Mouse (Mus musculus) forebrain, embryonic 13.5 days (tissue): ENCODE results near the gene Tcf20. TPM values are rescaled to one million over a fixed set of nuclear protein-coding genes. Genes with fewer than 3 reads are reported as not detected.
A peak's percentile ranks its signal among the peaks of the same experiment; 100 is the strongest.

Source experiments
- ATAC-seq: fragments of 200-750 bp; cut with Nextera tagmentation; 2 replicates; pipeline ENCODE4 v1.8.0; 2017
- H3K27ac ChIP-seq: fragments of 300-500 bp; sonication (generic); 2 replicates; pipeline ENCODE4 v1.5.1; 2015; ENCODE audit warnings: inconsistent platforms, mild to moderate bottlenecking, moderate library complexity
- H3K27me3 ChIP-seq: fragments of 300-500 bp; sonication (generic); 2 replicates; pipeline ENCODE4 v1.6.1; 2015; ENCODE audit warnings: mild to moderate bottlenecking, inconsistent platforms
- H3K36me3 ChIP-seq: fragments of 300-500 bp; sonication (generic); 2 replicates; pipeline ENCODE4 v1.6.1; 2015; ENCODE audit warnings: mild to moderate bottlenecking, inconsistent platforms; ENCODE audit not compliant: poor library complexity, severe bottlenecking
- H3K4me1 ChIP-seq: fragments of 300-500 bp; sonication (generic); 2 replicates; pipeline ENCODE4 v1.6.1; 2015; ENCODE audit warnings: inconsistent platforms
- H3K4me2 ChIP-seq: fragments of 300-500 bp; sonication (generic); 2 replicates; pipeline ENCODE4 v1.6.1; 2015; ENCODE audit warnings: inconsistent platforms, mild to moderate bottlenecking, moderate library complexity
- H3K4me3 ChIP-seq: fragments of 300-500 bp; sonication (generic); 2 replicates; pipeline ENCODE4 v1.5.1; 2015; ENCODE audit warnings: mild to moderate bottlenecking, inconsistent platforms
- H3K9ac ChIP-seq: fragments of 300-500 bp; sonication (generic); 2 replicates; pipeline ENCODE4 v1.6.1; 2015; ENCODE audit warnings: mild to moderate bottlenecking, inconsistent platforms
- H3K9me3 ChIP-seq: fragments of 300-500 bp; sonication (generic); replicated peaks from 2 replicates; pipeline ENCODE4 v1.6.1; 2016; ENCODE audit warnings: inconsistent platforms
- WGBS: fragments of 180-500 bp; shearing (Covaris S2); methylation state at CpG from one replicate; pipeline ENCODE4 v1.1.7; 2015; 5-methylcytosine and 5-hydroxymethylcytosine counted together
- polyA plus RNA-seq: library from polyadenylated mRNA; unstranded; fragments of >200 nt; fragmentation: Nextera tagmentation; extraction: Ambion mirVana; gene quantifications from 2 replicates; pipeline ENCODE4 v1.2.1, GENCODE M21; 2015

The Tcf20 gene
- polyA plus RNA-seq, 1 experiment from 2014 or later = 15.3 TPM

GRCm38 (mm10) chr15:82815296-82815695, 172.4 kb downstream of the Tcf20 start:
- no peak overlapping the region for H3K4me3 ChIP-seq
- no peak for ATAC-seq
- WGBS = 91% methylated on average over 4 of the region's 4 CpGs
- H3K4me2 ChIP-seq = no peak overlapping the region
- no peak overlapping the region for H3K9ac ChIP-seq
- H3K27me3 ChIP-seq = no peaks in the 10 kb centered on the region
- H3K36me3 ChIP-seq = peaks cover 30% of the 10 kb centered on the region
- no peaks in the 10 kb centered on the region for H3K4me1 ChIP-seq
- no peak overlapping the region for H3K27ac ChIP-seq
- H3K9me3 ChIP-seq = no peaks in the 10 kb centered on the region

GRCm38 (mm10) chr15:82814806-82815205, 172.9 kb downstream of the Tcf20 start:
- Histone ChIP-seq H3K27me3 (no peaks in the 10 kb centered on the region), H3K4me3 (no peak overlapping the region), H3K27ac (no peak overlapping the region), H3K9me3 (no peaks in the 10 kb centered on the region), H3K4me1 (peaks cover 2% of the 10 kb centered on the region; the same call in 1 of the 2 replicates), H3K9ac (no peak overlapping the region), H3K36me3 (peaks cover 35% of the 10 kb centered on the region), H3K4me2 (no peak overlapping the region)
- 61% methylated on average over 4 of the region's 4 CpGs for WGBS
- ATAC-seq = 0 out of 2 replicates have a peak, but pooled peaks have one; percentile 50

GRCm38 (mm10) chr15:82814321-82814720, 173.4 kb downstream of the Tcf20 start:
- no peak for ATAC-seq
- Histone ChIP-seq H3K9me3 (no peaks in the 10 kb centered on the region), H3K4me2 (no peak overlapping the region), H3K36me3 (peaks cover 39% of the 10 kb centered on the region), H3K4me1 (peaks cover 6% of the 10 kb centered on the region), H3K9ac (no peak overlapping the region), H3K27ac (no peak overlapping the region), H3K27me3 (no peaks in the 10 kb centered on the region), H3K4me3 (no peak overlapping the region)
- 90% methylated on average over 7 of the region's 7 CpGs for WGBS

GRCm38 (mm10) chr15:82810556-82810955, 177.1 kb downstream of the Tcf20 start:
- Histone ChIP-seq H3K9me3 (no peaks in the 10 kb centered on the region), H3K4me1 (peaks cover 6% of the 10 kb centered on the region), H3K4me2 (no peak overlapping the region), H3K27ac (no peak overlapping the region), H3K36me3 (peaks cover 36% of the 10 kb centered on the region), H3K27me3 (no peaks in the 10 kb centered on the region), H3K4me3 (no peak overlapping the region), H3K9ac (no peak overlapping the region)
- WGBS = 92% methylated on average over 1 of the region's 1 CpGs
- no peak for ATAC-seq

GRCm38 (mm10) chr15:82809511-82809910, 178.2 kb downstream of the Tcf20 start:
- ATAC-seq = no peak
- H3K4me2 ChIP-seq = no peak overlapping the region
- H3K4me1 ChIP-seq = peaks cover 6% of the 10 kb centered on the region
- no peaks in the 10 kb centered on the region for H3K9me3 ChIP-seq
- H3K9ac ChIP-seq = no peak overlapping the region; the same call in 1 of the 2 replicates
- peaks cover 35% of the 10 kb centered on the region for H3K36me3 ChIP-seq
- WGBS = 73% methylated on average over 6 of the region's 6 CpGs
- no peak overlapping the region for H3K27ac ChIP-seq
- no peak overlapping the region for H3K4me3 ChIP-seq
- no peaks in the 10 kb centered on the region for H3K27me3 ChIP-seq

GRCm38 (mm10) chr15:82806969-82807763, 180.5 kb downstream of the Tcf20 start:
- H3K27me3 ChIP-seq = no peaks in the 10 kb centered on the region
- H3K27ac ChIP-seq = no peak overlapping the region
- H3K9ac ChIP-seq = no peak overlapping the region
- peaks cover 6% of the 10 kb centered on the region for H3K4me1 ChIP-seq
- ATAC-seq = no peak
- H3K9me3 ChIP-seq = no peaks in the 10 kb centered on the region
- H3K36me3 ChIP-seq = peaks cover 22% of the 10 kb centered on the region
- H3K4me3 ChIP-seq = no peak overlapping the region
- H3K4me2 ChIP-seq = no peak overlapping the region
- 83% methylated on average over 5 of the region's 5 CpGs for WGBS

GRCm38 (mm10) chr15:82804708-82805639, 182.7 kb downstream of the Tcf20 start:
- H3K9me3 ChIP-seq = no peaks in the 10 kb centered on the region
- peaks cover 5% of the 10 kb centered on the region; the same call in 1 of the 2 replicates for H3K36me3 ChIP-seq
- no peaks in the 10 kb centered on the region for H3K27me3 ChIP-seq
- no peak overlapping the region for H3K4me2 ChIP-seq
- no peak overlapping the region for H3K9ac ChIP-seq
- peaks cover 6% of the 10 kb centered on the region for H3K4me1 ChIP-seq
- peak; percentile 60 for ATAC-seq
- H3K4me3 ChIP-seq = no peak overlapping the region
- 74% methylated on average over 5 of the region's 5 CpGs for WGBS
- H3K27ac ChIP-seq = no peak overlapping the region

GRCm38 (mm10) chr15:82795936-82796440, 191.7 kb downstream of the Tcf20 start:
- H3K27me3 ChIP-seq = no peaks in the 10 kb centered on the region
- WGBS = 86% methylated on average over 3 of the region's 3 CpGs
- no peak for ATAC-seq

GRCm38 (mm10) chr15:82794277-82794676, 193.4 kb downstream of the Tcf20 start, which contains the start of gene Cyp2d26:
Cyp2d26 (minus strand) TSS chr15:82794294.
- no peak for ATAC-seq
- H3K27me3 ChIP-seq = no peaks in the 10 kb centered on the region
- H3K27ac ChIP-seq = no peak within 1 kb of the TSS
- WGBS = 86% methylated on average over 5 of the region's 5 CpGs
- H3K9ac ChIP-seq = no peak within 1 kb of the TSS
- H3K4me1 ChIP-seq = no peaks in the 10 kb centered on the region
- H3K4me2 ChIP-seq = no peak within 1 kb of the TSS
- H3K9me3 ChIP-seq = no peaks in the 10 kb centered on the region
- H3K4me3 ChIP-seq = no peak within 1 kb of the TSS
- H3K36me3 ChIP-seq = no peaks in the 10 kb centered on the region

More at GRCm38 (mm10) chr15:82795936-82796440, 191.7 kb downstream of the Tcf20 start:
- Histone ChIP-seq H3K4me3 (no peak overlapping the region), H3K4me1 (no peaks in the 10 kb centered on the region), H3K27ac (no peak overlapping the region), H3K9ac (no peak overlapping the region), H3K9me3 (no peaks in the 10 kb centered on the region), H3K36me3 (no peaks in the 10 kb centered on the region), H3K4me2 (no peak overlapping the region)

- ATAC-seq = no peak
- Histone ChIP-seq H3K4me1 (no peaks in the 10 kb centered on the region), H3K4me3 (no peak overlapping the region), H3K36me3 (no peaks in the 10 kb centered on the region), H3K27ac (no peak overlapping the region), H3K9ac (no peak overlapping the region), H3K27me3 (no peaks in the 10 kb centered on the region), H3K9me3 (no peaks in the 10 kb centered on the region), H3K4me2 (no peak overlapping the region)
- WGBS = 81% methylated on average over 6 of the region's 6 CpGs
Measured at GRCm38 (mm10) chr15:82793868-82794267, 193.8 kb downstream of the Tcf20 start.

GRCm38 (mm10) chr15:82793454-82793853, 194.2 kb downstream of the Tcf20 start:
- Histone ChIP-seq H3K36me3 (no peaks in the 10 kb centered on the region), H3K9ac (no peak overlapping the region), H3K27ac (no peak overlapping the region), H3K4me1 (no peaks in the 10 kb centered on the region), H3K27me3 (no peaks in the 10 kb centered on the region), H3K4me3 (no peak overlapping the region), H3K4me2 (no peak overlapping the region), H3K9me3 (no peaks in the 10 kb centered on the region)
- no peak for ATAC-seq
- 100% methylated on average over 1 of the region's 1 CpGs for WGBS

- no peaks in the 10 kb centered on the region for H3K36me3 ChIP-seq
- no peak overlapping the region for H3K27ac ChIP-seq
- no peak for ATAC-seq
- no peak overlapping the region for H3K4me2 ChIP-seq
- H3K9me3 ChIP-seq = no peaks in the 10 kb centered on the region
- no peaks in the 10 kb centered on the region for H3K4me1 ChIP-seq
- H3K27me3 ChIP-seq = no peaks in the 10 kb centered on the region
- H3K9ac ChIP-seq = no peak overlapping the region
- no peak overlapping the region for H3K4me3 ChIP-seq
- WGBS = 90% methylated on average over 11 of the region's 11 CpGs
Measured at GRCm38 (mm10) chr15:82792566-82792965, 195.1 kb downstream of the Tcf20 start.
